Mouse (Mus musculus) ZHBTc4 (cell line): ENCODE data around the gene Rbpj.

Experiments used
- DNase-seq: peaks from one replicate; pipeline ENCODE4 v3.0.0-alpha.2; 2011; ENCODE audit warnings: low read depth, low spot score

The Rbpj gene

DNA sequence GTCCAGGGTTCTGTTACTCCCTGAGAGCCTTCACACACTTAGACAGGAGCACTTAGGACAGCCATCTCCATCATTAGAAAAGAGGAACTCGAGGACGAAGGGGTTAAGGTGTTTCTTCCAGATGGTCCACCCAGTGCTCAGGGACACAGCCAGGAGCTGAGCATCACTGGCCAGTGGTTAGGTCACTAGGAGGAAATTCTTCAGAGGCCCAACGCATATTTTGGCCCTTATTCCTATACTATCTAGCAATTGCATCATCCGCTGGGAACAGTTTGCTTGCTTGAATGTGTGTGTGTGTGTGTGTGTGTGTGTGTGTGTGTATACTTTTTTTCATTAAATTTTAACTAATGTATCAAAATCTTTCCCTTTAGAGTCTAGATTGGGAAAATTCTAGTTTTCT, 45.5 kb downstream of the Rbpj start:
- no peak for DNase-seq

GRCm38 (mm10) chr5:53514959-53515612, 49.1 kb downstream of the Rbpj start:
- DNase-seq, result no peak

DNA sequence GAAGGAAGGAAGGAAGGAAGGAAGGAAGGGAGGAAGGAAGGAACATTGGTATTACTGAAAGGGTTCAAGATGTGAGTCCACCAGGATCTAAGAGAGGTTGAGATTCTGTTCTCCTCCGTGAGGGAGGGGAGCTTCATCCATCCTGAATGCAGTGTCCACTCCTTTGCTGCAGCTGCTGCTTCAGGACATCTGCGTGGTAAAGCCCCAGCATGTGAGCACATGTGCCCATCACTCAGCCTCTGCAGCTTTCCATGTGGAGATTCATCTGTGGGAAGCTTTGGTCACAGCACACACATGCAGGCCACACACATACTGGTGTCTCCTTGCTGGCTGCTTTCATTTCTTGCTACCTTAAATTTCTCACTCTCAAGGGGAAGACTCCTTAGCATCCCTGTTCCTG, 50.5 kb downstream of the Rbpj start:
- DNase-seq, result no peak

- DNase-seq, result no peak
Measured at GRCm38 (mm10) chr5:53517802-53518201, 51.9 kb downstream of the Rbpj start.

DNA sequence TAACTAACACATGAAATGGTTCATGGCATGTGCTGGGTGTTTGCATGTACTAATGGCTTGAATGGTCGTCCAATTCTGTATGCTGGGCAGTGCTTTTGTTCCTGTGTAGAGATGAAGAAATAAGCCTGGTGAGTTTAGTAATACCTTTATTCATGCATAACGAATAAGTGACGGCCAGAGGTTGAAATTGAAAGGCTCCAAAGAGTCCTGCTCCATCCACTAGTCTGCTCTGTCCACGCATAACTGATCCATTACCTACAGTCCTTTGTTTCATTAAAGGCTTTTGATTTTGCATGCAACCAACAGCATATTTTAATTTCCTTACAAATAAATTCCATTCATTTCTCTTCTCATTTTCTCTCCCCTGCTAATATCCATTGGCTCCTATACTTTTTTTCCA, 53.2 kb downstream of the Rbpj start:
- DNase-seq, result no peak

GRCm38 (mm10) chr5:53519998-53520577, 54.1 kb downstream of the Rbpj start:
- DNase-seq, result no peak

DNA sequence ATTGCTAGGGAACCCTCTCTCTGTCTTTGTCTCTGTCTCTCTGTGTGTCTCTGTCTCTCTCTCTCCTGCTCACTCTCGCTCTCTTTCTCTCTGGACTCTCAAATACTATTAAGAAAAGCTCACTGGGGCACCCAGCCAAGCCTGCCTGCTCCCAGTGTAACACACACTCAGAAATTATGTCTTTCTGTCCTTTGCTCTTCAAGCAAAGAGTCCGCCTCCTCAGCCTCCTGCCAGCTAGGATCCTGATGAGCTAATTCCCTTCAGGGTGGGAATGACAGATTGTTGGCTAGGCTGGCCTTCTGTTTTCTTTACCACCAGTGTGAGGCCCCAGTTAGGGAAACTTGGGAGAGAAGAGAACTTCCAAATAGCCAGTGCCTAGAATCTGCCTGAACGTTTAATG, 57.1 kb downstream of the Rbpj start:
- no peak for DNase-seq

DNA sequence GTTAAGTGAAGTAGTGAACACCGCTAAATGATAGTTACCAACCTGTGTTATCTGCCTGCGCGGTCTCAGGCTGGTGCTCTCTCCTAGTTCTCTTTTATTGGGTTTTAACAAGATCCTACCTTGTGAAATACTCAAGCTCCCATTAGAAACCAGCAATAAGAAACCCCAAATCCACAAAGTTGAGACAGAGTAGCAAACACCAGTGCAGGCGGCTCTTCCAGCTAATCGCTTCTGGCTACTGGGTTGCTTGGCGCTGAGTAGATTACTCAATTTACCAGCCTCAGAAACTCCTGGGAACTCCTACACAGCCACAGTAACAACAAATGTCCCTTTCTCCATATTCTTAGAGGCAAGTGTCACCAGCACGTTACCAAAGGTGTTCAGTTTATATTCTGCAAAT, 58.2 kb downstream of the Rbpj start:
- DNase-seq, result no peak

DNA sequence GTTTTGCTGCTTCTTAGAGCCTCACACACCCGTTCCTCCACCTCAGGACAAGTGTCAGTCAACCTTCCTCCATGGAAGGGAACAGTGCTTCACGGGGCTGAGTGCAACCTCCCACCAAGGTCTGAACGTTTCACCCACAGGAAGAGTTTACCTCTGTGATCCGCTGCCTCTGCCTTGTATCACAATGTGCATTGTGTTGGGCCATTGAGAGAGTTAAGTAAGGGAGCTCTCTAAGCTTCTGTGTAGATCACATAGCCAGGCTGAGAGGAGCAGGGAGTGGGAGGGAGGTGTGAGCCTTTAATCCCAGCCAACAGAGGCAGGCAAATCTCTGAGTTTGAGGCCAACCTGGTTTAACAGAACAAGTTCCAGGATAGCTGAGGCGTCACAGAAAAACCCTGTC, 58.9 kb downstream of the Rbpj start:
- peak; percentile 74 for DNase-seq

DNA sequence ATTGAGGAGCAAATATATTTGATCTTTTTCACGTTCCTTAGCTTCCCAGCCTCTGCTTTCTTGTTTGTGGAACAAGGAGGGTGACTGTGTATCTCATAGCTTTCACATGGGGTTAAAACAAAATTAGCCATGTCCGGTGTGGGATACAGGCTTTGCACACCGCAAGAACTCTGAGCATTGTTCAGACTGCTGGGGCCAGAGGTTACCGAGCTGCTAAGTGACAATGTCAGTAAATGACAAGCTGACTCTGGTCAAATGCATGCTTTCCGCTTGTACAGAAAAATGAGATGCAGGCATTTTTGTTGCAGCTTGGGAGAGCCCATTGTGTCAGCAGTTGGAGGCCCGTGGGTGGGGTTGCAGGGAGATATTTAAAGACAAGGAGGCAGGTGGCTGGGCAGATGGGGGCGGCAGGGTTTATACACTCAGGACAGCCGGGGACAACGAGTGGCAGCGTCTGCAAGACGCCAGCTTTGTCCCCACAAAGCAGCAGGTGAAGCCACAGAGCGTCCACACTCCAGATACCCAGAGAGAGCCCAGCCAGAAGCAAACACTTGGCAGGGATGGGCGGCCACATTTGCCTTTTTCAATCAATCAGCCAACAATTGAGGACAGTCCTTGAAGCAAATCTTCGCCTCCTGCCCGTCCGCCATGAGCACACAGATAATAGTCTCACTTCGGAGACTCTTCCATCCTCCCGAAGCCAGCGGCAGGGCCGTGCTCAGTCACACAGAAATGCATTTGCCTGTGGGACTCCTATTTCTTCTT, 59.5 kb downstream of the Rbpj start:
- DNase-seq, result peak; percentile 55

DNA sequence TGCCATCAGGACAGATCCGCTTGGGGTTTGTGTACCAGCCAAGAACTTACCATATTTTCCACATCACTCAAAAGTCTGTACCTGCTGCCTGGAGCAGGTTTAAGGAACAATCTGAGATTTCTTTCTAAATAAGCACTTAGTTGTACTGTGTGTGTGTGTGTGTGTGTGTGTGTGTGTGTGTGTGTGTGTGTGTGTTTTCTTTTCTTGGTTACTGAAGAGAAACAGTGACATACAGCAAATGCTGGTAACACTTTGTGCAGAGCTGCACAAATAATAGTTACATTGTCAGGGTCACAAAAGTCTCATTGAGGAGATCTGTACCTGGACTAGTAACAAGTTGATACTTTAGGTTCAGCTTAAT, 60.1 kb downstream of the Rbpj start:
- no peak for DNase-seq

GRCm38 (mm10) chr5:53529846-53530245, 63.9 kb downstream of the Rbpj start:
- no peak for DNase-seq

GRCm38 (mm10) chr5:53535096-53535495, 69.1 kb downstream of the Rbpj start:
- DNase-seq, result no peak

DNA sequence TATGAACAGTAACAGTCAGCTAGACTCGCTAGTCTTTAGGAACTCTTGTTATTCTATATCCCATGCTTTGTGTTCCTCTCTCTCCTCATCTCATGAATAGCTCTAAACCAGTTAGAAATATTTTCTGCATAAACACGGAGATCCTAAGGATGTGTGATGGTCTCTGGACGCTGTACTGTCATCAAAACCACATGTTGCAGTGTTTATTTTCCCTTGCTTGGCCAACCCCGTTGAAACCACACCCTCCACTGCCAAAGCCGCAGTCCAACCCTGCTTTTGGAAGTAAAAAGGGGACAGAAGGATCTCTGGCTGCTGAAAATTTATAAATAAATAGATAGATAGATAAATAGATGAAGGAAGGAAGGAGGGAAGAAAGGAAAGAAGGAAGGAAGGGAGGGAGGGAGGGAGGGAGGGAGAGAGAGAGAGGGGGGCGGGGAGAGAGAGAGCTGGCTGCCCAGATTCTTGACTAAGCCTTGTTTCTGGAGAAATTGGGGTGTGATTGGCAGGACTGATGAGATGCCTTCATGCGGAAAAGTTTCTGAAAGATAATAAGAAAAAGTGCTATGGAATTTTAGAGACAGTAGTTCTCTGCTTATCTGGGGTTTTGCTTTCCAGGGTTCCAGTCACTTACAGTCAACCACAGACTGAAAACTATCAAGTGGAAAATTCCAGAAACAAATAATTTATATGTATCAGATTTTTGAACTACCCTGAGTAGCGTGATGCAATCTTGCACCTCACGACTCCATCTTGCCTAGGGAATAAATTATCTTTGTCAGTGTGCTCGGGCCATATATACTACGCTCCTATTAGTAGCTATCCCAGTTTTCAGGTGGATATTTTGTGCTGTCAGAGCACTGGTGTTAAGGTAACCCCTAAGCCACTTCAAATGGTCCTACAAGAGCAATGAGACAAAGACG, 70.9 kb downstream of the Rbpj start:
- DNase-seq, result no peak

- DNase-seq, result no peak
Measured at GRCm38 (mm10) chr5:53539860-53540633, 74.1 kb downstream of the Rbpj start.

GRCm38 (mm10) chr5:53542073-53542472, 76.1 kb downstream of the Rbpj start:
- peak; percentile 97 for DNase-seq

DNA sequence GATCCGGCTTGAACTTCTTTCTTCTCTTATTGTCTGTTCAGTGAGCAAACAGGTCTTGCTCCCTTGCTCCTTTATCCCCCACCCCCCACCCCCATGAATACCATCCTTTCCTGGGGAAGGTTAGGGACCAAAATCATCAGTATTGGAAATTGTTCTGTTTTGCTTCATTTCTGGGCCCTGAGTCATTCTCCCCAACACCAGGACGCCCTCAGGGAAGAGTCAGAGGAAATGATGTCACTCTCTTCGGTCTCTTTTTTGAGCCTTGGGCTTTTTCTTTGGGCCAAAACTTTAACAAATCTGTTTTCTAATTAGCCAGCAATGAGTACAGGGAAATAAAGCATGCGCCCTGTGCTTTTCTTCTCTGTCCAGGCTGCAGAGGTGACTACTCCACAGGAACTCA, 77.4 kb downstream of the Rbpj start:
- no peak for DNase-seq

GRCm38 (mm10) chr5:53543945-53544344, 78.0 kb downstream of the Rbpj start:
- peak; percentile 56 for DNase-seq

DNA sequence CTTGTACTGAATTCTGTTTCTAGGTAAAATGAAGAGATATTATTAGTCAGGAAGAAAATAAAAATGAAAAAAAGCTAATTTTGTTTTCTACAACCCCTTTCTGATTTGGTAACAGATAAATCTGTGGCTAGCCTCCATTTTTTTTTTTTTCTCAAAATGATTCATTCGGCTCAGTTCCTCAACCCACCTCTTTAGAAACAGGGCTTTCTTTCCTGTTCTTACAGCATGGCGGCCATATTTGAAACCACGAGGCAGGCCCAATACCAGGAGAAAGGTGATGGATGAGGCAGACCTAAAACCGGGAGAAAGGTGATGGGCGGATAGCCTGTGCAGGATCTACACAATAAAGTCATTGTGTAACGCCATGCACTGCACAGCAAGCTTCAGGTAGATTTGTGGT, 80.5 kb downstream of the Rbpj start:
- DNase-seq, result no peak

DNA sequence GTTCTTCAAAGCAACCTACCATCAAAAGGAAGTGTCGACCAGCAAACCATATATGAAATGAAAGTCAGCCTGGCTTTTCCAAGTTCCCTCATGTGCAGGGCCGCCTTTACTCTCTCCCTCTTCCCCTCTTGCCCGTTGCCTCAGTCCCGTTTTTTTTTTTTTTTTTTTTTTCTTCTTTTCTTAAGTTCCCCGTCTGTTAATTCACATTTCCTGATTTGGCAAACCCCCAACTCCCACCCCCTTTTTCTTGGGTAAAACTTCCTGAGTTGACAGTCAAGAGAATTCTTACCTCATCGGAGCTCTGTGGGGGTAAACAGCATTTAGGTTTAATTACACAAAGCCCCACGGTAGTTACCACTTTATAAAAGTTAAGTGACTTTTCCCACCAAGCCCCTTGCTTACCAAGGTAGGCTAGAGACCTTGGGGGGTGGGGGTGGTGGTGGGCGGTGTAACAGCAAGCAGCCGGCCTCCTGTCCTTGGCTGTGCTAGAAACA, 81.1 kb downstream of the Rbpj start:
- no peak for DNase-seq

DNA sequence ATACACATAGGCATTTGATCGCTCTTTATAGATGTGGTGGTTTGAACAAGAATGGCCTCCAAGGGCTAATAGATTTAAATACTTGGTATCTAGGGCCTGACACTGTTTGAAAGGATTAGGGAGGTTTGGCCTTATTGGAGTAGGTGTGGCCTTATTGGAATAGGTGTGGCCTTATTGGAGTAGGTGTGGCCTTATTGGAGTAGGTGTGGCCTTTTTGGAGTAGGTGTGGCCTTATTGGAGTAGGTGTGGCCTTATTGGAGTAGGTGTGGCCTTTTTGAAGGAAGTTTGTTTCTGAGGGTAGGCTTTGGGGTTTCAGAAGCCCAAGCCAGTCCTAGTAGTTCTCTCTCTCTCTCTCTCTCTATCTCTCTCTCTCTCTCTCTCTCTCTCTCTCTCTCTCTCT, 84.4 kb downstream of the Rbpj start:
- peak; percentile 63 for DNase-seq
